In the genomic region with DNA sequence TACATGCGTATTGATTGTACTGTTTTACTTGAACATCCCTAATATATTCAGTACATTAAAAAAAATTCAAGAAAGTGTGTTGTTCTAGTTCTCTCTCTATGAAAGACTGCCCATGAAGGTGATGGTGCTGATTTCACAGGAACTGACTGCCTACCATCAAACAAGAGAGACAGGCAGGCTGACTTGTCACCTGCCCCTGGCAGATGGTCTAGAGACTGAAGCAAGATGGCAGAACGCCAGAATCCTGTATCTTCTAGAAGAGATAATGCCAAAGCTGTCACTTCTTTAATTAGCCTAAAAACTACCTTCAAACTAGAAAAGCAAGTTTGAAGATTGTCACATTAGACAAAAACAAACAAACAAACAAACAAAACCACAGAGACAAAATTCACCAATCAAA, we compare ENCODE assay signal across 25 mouse cellular contexts.
DNase-seq lines count a peak whose midpoint lies in the region; ATAC-seq lines count a peak whose summit lies in the region.
"Had no signal": no experiment of that assay in that cellular context is flagged by ENCODE, and none has a peak within 500 bp of the region (broad histone marks: within the 10 kb centered on the region; RNA-seq: fewer than 3 reads in every experiment).

No protein-coding gene starts in this region.

- H3K36me3 ChIP-seq in hindbrain, embryonic 16.5 days (ENCODE audit: control insufficient read depth, insufficient read depth, low read length): no peaks in the 10 kb centered on the region
- H3K36me3 ChIP-seq in hindbrain, embryonic 13.5 days: no peaks in the 10 kb centered on the region
- no peaks in the 10 kb centered on the region for H3K36me3 ChIP-seq in heart, embryonic 11.5 days (ENCODE audit: control insufficient read depth, insufficient read depth, low read length)
- H3K36me3 ChIP-seq: embryonic facial prominence, embryonic 12.5 days; forebrain, embryonic 12.5 days; heart, embryonic 13.5 days; hindbrain, embryonic 12.5 days; intestine, embryonic 15.5 days; limb, embryonic 12.5 days had no signal

- peak; percentile 31 for DNase-seq in retina, postnatal 1 day
- no peak for DNase-seq in retina, embryonic 14.5 days (ENCODE audit: low spot score)
- peak; percentile 78 for DNase-seq in cerebellum, adult 9-10 months
- DNase-seq in urinary bladder, adult 2 months (ENCODE audit: low spot score): no peak
- DNase-seq in B cell, adult 2 months: no peak
- DNase-seq: adrenal gland, adult 2 months; gastrocnemius, postnatal 25 days; heart, adult 18-20 months; kidney, adult 8-10 months; kidney, postnatal 10 days; liver, postnatal 0 days; lung, postnatal 14 days; right cerebral cortex, postnatal 25 days; thymus, postnatal 25 days had no signal

- no peaks in the 10 kb centered on the region for H3K9me3 ChIP-seq in hindbrain, embryonic 16.5 days (ENCODE audit: control insufficient read depth, low read length)
- no peaks in the 10 kb centered on the region for H3K9me3 ChIP-seq in hindbrain, embryonic 13.5 days
- H3K9me3 ChIP-seq in heart, embryonic 11.5 days (replicated peaks; ENCODE audit: control insufficient read depth, low read length): no peaks in the 10 kb centered on the region
- H3K9me3 ChIP-seq: embryonic facial prominence, embryonic 12.5 days; forebrain, embryonic 12.5 days; heart, embryonic 13.5 days; hindbrain, embryonic 12.5 days; intestine, embryonic 15.5 days; limb, embryonic 12.5 days had no signal

- H3K4me3 ChIP-seq in hindbrain, embryonic 16.5 days (ENCODE audit: low read length): no peak overlapping the region
- no peak overlapping the region for H3K4me3 ChIP-seq in hindbrain, embryonic 13.5 days
- no peak overlapping the region for H3K4me3 ChIP-seq in heart, embryonic 11.5 days (ENCODE audit: low read depth, low read length)
- H3K4me3 ChIP-seq: embryonic facial prominence, embryonic 12.5 days; forebrain, embryonic 12.5 days; heart, embryonic 13.5 days; hindbrain, embryonic 12.5 days; intestine, embryonic 15.5 days; limb, embryonic 12.5 days had no signal

- ATAC-seq in hindbrain, embryonic 16.5 days: peak; percentile 54; the same call in 1 of the 2 replicates
- ATAC-seq in hindbrain, embryonic 13.5 days (ENCODE audit: low FRiP score): no peak
- no peak for ATAC-seq in heart, embryonic 11.5 days (replicated peaks; ENCODE audit: insufficient number of reproducible peaks, low FRiP score, low TSS enrichment)
- ATAC-seq: intestine, embryonic 15.5 days; liver, postnatal 0 days had no signal

- H3K27ac ChIP-seq in hindbrain, embryonic 16.5 days (ENCODE audit: low read depth, low read length): no peak overlapping the region
- no peak overlapping the region for H3K27ac ChIP-seq in hindbrain, embryonic 13.5 days
- H3K27ac ChIP-seq in heart, embryonic 11.5 days (ENCODE audit: low read depth, low read length): no peak overlapping the region
- H3K27ac ChIP-seq: embryonic facial prominence, embryonic 12.5 days; forebrain, embryonic 12.5 days; heart, embryonic 13.5 days; hindbrain, embryonic 12.5 days; intestine, embryonic 15.5 days; limb, embryonic 12.5 days had no signal

- no peak overlapping the region for H3K4me2 ChIP-seq in hindbrain, embryonic 16.5 days (ENCODE audit: low read length)
- no peak overlapping the region for H3K4me2 ChIP-seq in hindbrain, embryonic 13.5 days
- no peak overlapping the region for H3K4me2 ChIP-seq in heart, embryonic 11.5 days
- H3K4me2 ChIP-seq: embryonic facial prominence, embryonic 12.5 days; forebrain, embryonic 12.5 days; heart, embryonic 13.5 days; hindbrain, embryonic 12.5 days; intestine, embryonic 15.5 days; limb, embryonic 12.5 days; liver, embryonic 11.5 days; midbrain, embryonic 11.5 days had no signal

- WGBS in hindbrain, embryonic 16.5 days: 78% methylated on average over 2 of the region's 2 CpGs
- WGBS in hindbrain, embryonic 13.5 days: 82% methylated on average over 2 of the region's 2 CpGs
- 85% methylated on average over 2 of the region's 2 CpGs for WGBS in heart, embryonic 11.5 days (ENCODE audit: insufficient replicate concordance)

- H3K9ac ChIP-seq in hindbrain, embryonic 16.5 days (ENCODE audit: low read depth, low read length): no peak overlapping the region
- no peak overlapping the region for H3K9ac ChIP-seq in hindbrain, embryonic 13.5 days
- H3K9ac ChIP-seq in heart, embryonic 11.5 days (ENCODE audit: low read depth, low read length): no peak overlapping the region
- H3K9ac ChIP-seq: embryonic facial prominence, embryonic 12.5 days; forebrain, embryonic 12.5 days; heart, embryonic 13.5 days; hindbrain, embryonic 12.5 days; intestine, embryonic 15.5 days; limb, embryonic 12.5 days; liver, postnatal 0 days had no signal

- H3K4me1 ChIP-seq in hindbrain, embryonic 16.5 days (ENCODE audit: control insufficient read depth, insufficient read depth, low read depth, low read length): no peaks in the 10 kb centered on the region
- H3K4me1 ChIP-seq in hindbrain, embryonic 13.5 days (replicated peaks): no peaks in the 10 kb centered on the region
- no peaks in the 10 kb centered on the region for H3K4me1 ChIP-seq in heart, embryonic 11.5 days (ENCODE audit: control insufficient read depth, insufficient read depth, low read length)
- H3K4me1 ChIP-seq: embryonic facial prominence, embryonic 12.5 days; forebrain, embryonic 12.5 days; heart, embryonic 13.5 days; hindbrain, embryonic 12.5 days; intestine, embryonic 15.5 days; limb, embryonic 12.5 days had no signal

- H3K27me3 ChIP-seq in hindbrain, embryonic 16.5 days (replicated peaks; ENCODE audit: control insufficient read depth, insufficient read depth, low read length): no peaks in the 10 kb centered on the region
- no peaks in the 10 kb centered on the region for H3K27me3 ChIP-seq in hindbrain, embryonic 13.5 days
- no peaks in the 10 kb centered on the region for H3K27me3 ChIP-seq in heart, embryonic 11.5 days (ENCODE audit: control insufficient read depth, insufficient read depth, low read length)
- H3K27me3 ChIP-seq: embryonic facial prominence, embryonic 12.5 days; forebrain, embryonic 12.5 days; heart, embryonic 13.5 days; hindbrain, embryonic 12.5 days; intestine, embryonic 15.5 days; limb, embryonic 12.5 days had no signal

Comparison
In these comparisons a context has a peak if more than half of its experiments do, and no peak if none do; other contexts are left out.
1. DNase-seq: peak in retina, postnatal 1 day (single experiment) and cerebellum, adult 9-10 months (single experiment); none in retina, embryonic 14.5 days (single experiment), urinary bladder, adult 2 months (single experiment) and B cell, adult 2 months (0 of 2).